Mouse (Mus musculus) cerebellum, adult 9-10 months (tissue): ENCODE results near the gene Sec24c.

Source experiments
- DNase-seq: peaks from one replicate; pipeline ENCODE4 v3.0.0; 2022

Gene Sec24c

DNA sequence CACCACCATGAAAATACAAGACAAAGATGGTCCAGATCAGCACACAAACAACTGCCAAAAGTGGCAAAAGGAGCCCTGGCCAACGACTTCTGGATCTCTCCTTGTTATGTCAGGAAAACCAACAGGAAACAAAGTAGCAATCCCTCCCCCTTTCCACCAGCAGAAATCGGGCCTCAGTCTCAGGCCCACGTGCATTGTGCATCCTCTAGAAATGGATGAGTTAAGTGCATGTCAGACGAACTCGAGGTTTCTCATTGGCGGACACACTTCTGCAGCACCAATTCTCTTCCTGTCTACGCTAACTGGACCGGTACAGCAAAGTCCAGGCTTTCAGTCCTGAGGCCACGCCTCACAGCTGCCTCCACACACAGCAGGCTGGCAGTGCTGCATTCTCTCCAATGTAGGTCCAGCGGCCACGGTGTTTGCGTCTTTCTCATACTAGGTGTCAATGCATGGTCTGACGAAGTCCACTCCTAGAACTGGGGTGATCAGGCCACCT is 61.8 kb downstream of the Sec24c start:
- DNase-seq = no peak

DNA sequence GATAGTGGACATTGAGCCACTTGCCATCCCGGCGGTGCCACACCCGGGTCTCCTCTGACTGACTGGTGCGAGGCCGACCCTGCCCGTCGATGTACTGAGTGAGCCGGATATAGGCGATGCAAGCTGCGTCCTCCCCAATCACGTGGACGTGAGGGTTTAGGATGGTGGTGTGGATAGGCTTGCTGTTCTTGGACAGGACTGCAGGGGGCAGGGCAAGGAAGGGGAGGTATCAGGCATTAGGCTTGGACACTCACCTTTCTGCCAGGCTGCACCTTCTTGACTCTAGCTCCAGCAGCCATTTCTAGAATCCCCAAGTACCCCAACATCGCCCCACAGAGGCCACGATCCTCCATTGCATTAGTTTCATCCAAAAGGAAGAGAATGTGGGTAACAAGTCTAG is 63.2 kb downstream of the Sec24c start:
- peak; percentile 62 for DNase-seq

DNA sequence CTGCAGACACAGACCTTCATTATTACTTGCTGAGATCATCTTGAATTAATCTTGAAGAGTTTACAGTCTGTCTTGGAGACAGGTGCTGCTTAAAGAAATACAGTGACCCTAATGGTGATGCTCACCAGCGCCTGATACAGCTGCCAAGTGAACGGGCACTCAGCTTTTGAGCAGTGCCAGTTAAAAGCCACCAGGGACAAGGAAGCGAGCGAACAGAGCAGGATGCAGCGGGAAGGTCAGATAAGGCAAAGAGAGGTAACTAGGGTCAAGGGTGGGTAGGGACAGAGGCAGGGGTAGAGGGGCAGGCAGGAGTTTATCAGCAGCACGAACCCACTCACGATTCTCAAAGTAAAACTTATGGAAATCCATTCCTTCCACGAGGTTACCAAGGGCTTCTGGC is 64.4 kb downstream of the Sec24c start:
- DNase-seq = no peak

DNA sequence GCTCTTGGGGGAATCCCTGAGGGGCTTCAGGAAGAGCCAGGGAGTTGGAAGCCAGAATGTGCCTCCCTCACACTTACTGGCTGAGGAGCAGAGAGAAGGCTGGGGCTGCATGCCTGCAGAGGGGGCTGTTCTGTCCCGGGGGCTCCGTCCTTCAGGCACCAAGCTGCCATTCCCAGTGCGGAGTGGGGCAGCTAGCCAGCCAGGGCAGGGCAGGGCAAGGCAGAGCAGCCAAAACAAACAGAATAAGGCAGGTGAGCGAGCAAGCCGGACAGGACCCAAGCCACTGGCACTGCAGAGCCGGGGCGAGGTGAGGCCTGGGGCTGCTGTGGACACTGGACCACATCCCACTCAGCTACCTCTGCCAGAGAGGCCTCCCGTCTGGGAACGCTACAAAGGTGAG is 67.2 kb downstream of the Sec24c start:
- no peak for DNase-seq

DNA sequence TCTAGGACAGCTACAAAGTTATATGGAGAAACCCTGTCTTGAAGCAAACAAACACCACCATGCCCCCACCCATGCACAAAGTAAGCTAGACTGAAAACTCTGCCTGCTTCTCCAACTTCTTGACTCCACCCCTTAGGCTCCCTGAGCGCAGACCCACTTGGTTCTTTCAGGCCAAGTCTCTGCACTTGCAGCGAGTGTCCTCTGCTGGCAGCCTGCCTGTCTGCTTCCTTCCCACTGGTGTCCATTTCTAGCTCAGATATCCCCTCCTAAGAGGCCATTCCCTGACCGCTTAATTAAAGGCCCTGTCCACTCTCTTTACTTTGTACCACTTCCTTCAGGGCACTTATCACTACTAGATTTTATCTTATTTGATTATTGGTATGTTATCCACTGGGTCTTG is 69.5 kb downstream of the Sec24c start:
- DNase-seq = no peak
